Mouse (Mus musculus) granulocyte monocyte progenitor cell, adult 5-6 weeks (primary cell): ENCODE measurements at regions not wholly inside any gene's neighbourhood (a gene's known extent, or its start where the extent isn't known, plus 50 kb on each side); places are given as distances from the start of the nearest gene placed in this dataset.

Source experiments
- ATAC-seq: replicated peaks from 2 replicates; pipeline ENCODE4 v1.8.0; 2016; ENCODE audit warnings: mild to moderate bottlenecking, moderate TSS enrichment, inconsistent platforms; ENCODE audit not compliant: poor library complexity, severe bottlenecking

GRCm38 (mm10) chr15:36427334-36427733 lies 580.2 kb downstream of the Zfp706 start:
- ATAC-seq: no peak

GRCm38 (mm10) chr15:36425902-36426301 lies 581.7 kb downstream of the Zfp706 start:
- no peak for ATAC-seq

- ATAC-seq: no peak
These were observed 583.5 kb downstream of the Zfp706 start for GRCm38 (mm10) chr15:36424047-36424446.

- ATAC-seq: no peak
These were observed 584.8 kb downstream of the Zfp706 start for GRCm38 (mm10) chr15:36422781-36423180.

- ATAC-seq: no peak
These were observed 587.6 kb downstream of the Zfp706 start for GRCm38 (mm10) chr15:36419943-36420480.

- no peak for ATAC-seq
These were observed 590.1 kb downstream of the Zfp706 start for GRCm38 (mm10) chr15:36417426-36417825.

GRCm38 (mm10) chr15:36415552-36416249 lies 591.9 kb downstream of the Zfp706 start:
- ATAC-seq: no peak

- no peak for ATAC-seq
These were observed 595.6 kb downstream of the Zfp706 start for GRCm38 (mm10) chr15:36412016-36412415.

GRCm38 (mm10) chr15:36405446-36405845 lies 602.1 kb downstream of the Zfp706 start:
- ATAC-seq: no peak

- no peak for ATAC-seq
These were observed 604.0 kb downstream of the Zfp706 start for GRCm38 (mm10) chr15:36403336-36404119.

GRCm38 (mm10) chr15:36402051-36402450 lies 605.5 kb downstream of the Zfp706 start:
- no peak for ATAC-seq

- no peak for ATAC-seq
These were observed 607.2 kb downstream of the Zfp706 start for GRCm38 (mm10) chr15:36400311-36400840.

- ATAC-seq: no peak
These were observed 608.1 kb downstream of the Zfp706 start for GRCm38 (mm10) chr15:36399355-36400012.

GRCm38 (mm10) chr15:36398099-36398982 lies 609.2 kb downstream of the Zfp706 start:
- no peak for ATAC-seq

GRCm38 (mm10) chr15:36396791-36397190 lies 610.8 kb downstream of the Zfp706 start:
- ATAC-seq: no peak

- peak; percentile 55; the same call in 1 of the 2 replicates for ATAC-seq
These were observed 611.3 kb downstream of the Zfp706 start for GRCm38 (mm10) chr15:36396245-36396644.

- ATAC-seq: no peak
These were observed 611.9 kb downstream of the Zfp706 start for GRCm38 (mm10) chr15:36395672-36396050.

GRCm38 (mm10) chr15:36394914-36395671 lies 612.5 kb downstream of the Zfp706 start:
- peak; percentile 67 for ATAC-seq

- ATAC-seq: no peak
These were observed 617.8 kb downstream of the Zfp706 start for GRCm38 (mm10) chr15:36389775-36390174.
